In genomic region chr8:106629456-106629855, GRCm38 (mm10) we compare ENCODE assay signal across 20 mouse cellular contexts. TPM values are rescaled to one million over a fixed set of nuclear protein-coding genes. Genes with fewer than 3 reads are reported as not detected.
DNase-seq lines count a peak whose midpoint lies in the region; ATAC-seq and TF ChIP-seq lines count a peak whose summit lies in the region.
"Had no signal": no experiment of that assay in that cellular context is flagged by ENCODE, and none has a peak within 500 bp of the region (broad histone marks: within the 10 kb centered on the region; RNA-seq: fewer than 3 reads in every experiment).

No protein-coding gene starts in this region.

- no peak overlapping the region for H3K9ac ChIP-seq in limb, embryonic 12.5 days (replicated peaks)
- no peak overlapping the region for H3K9ac ChIP-seq in embryonic facial prominence, embryonic 15.5 days
- H3K9ac ChIP-seq in midbrain, postnatal 0 days (replicated peaks; ENCODE audit: low read length, poor library complexity, severe bottlenecking) = no peak overlapping the region
- H3K9ac ChIP-seq in heart, embryonic 12.5 days = no peak overlapping the region
- H3K9ac ChIP-seq: hindbrain, embryonic 14.5 days; intestine, embryonic 15.5 days had no signal

- no peak for TF ChIP-seq CTCF in midbrain, postnatal 0 days (IDR thresholded peaks at IDR 0.05)

- peaks cover 14% of the 10 kb centered on the region for H3K4me1 ChIP-seq in limb, embryonic 12.5 days (replicated peaks)
- H3K4me1 ChIP-seq in limb, embryonic 10.5 days = peaks cover 11% of the 10 kb centered on the region
- H3K4me1 ChIP-seq in embryonic facial prominence, embryonic 10.5 days = peaks cover 35% of the 10 kb centered on the region
- peaks cover 13% of the 10 kb centered on the region for H3K4me1 ChIP-seq in embryonic facial prominence, embryonic 15.5 days
- H3K4me1 ChIP-seq in midbrain, postnatal 0 days (ENCODE audit: insufficient read depth, low read length) = no peaks in the 10 kb centered on the region
- H3K4me1 ChIP-seq in heart, embryonic 12.5 days (replicated peaks) = peaks cover 12% of the 10 kb centered on the region

- H3K27ac ChIP-seq in limb, embryonic 12.5 days = peak overlapping the region; percentile 51; the same call in 1 of the 2 replicates
- no peak overlapping the region for H3K27ac ChIP-seq in limb, embryonic 10.5 days
- 0 out of 2 replicates have a peak overlapping the region, but pooled peaks have one; percentile 40 for H3K27ac ChIP-seq in embryonic facial prominence, embryonic 10.5 days (replicated peaks)
- H3K27ac ChIP-seq in embryonic facial prominence, embryonic 15.5 days (replicated peaks) = peak overlapping the region; percentile 61; the same call in 1 of the 2 replicates
- no peak overlapping the region for H3K27ac ChIP-seq in midbrain, postnatal 0 days (ENCODE audit: low read depth, low read length)
- no peak overlapping the region for H3K27ac ChIP-seq in heart, embryonic 12.5 days (ENCODE audit: poor library complexity, severe bottlenecking)
- H3K27ac ChIP-seq: heart, adult 2 months; hindbrain, embryonic 10.5 days; hindbrain, embryonic 14.5 days; intestine, embryonic 15.5 days had no signal

- H3K4me2 ChIP-seq in limb, embryonic 12.5 days = no peak overlapping the region
- H3K4me2 ChIP-seq in embryonic facial prominence, embryonic 15.5 days (replicated peaks) = no peak overlapping the region
- H3K4me2 ChIP-seq in midbrain, postnatal 0 days (ENCODE audit: low read depth, low read length, poor library complexity, severe bottlenecking) = no peak overlapping the region
- H3K4me2 ChIP-seq in heart, embryonic 12.5 days = no peak overlapping the region
- H3K4me2 ChIP-seq: heart, embryonic 11.5 days; hindbrain, embryonic 14.5 days; intestine, embryonic 15.5 days had no signal

- H3K27me3 ChIP-seq in limb, embryonic 12.5 days = peaks cover 2% of the 10 kb centered on the region
- no peaks in the 10 kb centered on the region for H3K27me3 ChIP-seq in limb, embryonic 10.5 days (ENCODE audit: low read depth, poor library complexity, severe bottlenecking)
- H3K27me3 ChIP-seq in embryonic facial prominence, embryonic 10.5 days (replicated peaks; ENCODE audit: low read depth, poor library complexity, severe bottlenecking) = peaks cover 3% of the 10 kb centered on the region; the same call in 1 of the 2 replicates
- no peaks in the 10 kb centered on the region for H3K27me3 ChIP-seq in embryonic facial prominence, embryonic 15.5 days
- H3K27me3 ChIP-seq in midbrain, postnatal 0 days (ENCODE audit: insufficient read depth, low read length) = no peaks in the 10 kb centered on the region
- peaks cover 9% of the 10 kb centered on the region; the same call in 1 of the 2 replicates for H3K27me3 ChIP-seq in heart, embryonic 12.5 days (replicated peaks)
- H3K27me3 ChIP-seq: intestine, embryonic 15.5 days had no signal

- DNase-seq in limb, embryonic 10.5 days (ENCODE audit: low spot score) = no peak
- DNase-seq in ES-CJ7 (ENCODE audit: low read depth, low spot score) = peak; percentile 55
- no peak for DNase-seq in embryonic facial prominence, embryonic 10.5 days (ENCODE audit: low spot score)
- DNase-seq in midbrain, postnatal 0 days (ENCODE audit: low spot score) = no peak
- DNase-seq: adrenal gland, postnatal 14 days; cerebellum, adult 18-20 months; cerebellum, adult 9-11 months; cerebellum, postnatal 36 days; gastrocnemius, postnatal 10 days; heart, adult 2 months had no signal

- no peaks in the 10 kb centered on the region for H3K36me3 ChIP-seq in limb, embryonic 12.5 days
- H3K36me3 ChIP-seq in limb, embryonic 10.5 days = no peaks in the 10 kb centered on the region
- H3K36me3 ChIP-seq in embryonic facial prominence, embryonic 10.5 days (replicated peaks) = no peaks in the 10 kb centered on the region
- H3K36me3 ChIP-seq in embryonic facial prominence, embryonic 15.5 days = no peaks in the 10 kb centered on the region
- no peaks in the 10 kb centered on the region for H3K36me3 ChIP-seq in midbrain, postnatal 0 days (ENCODE audit: insufficient read depth, low read length)
- no peaks in the 10 kb centered on the region for H3K36me3 ChIP-seq in heart, embryonic 12.5 days
- H3K36me3 ChIP-seq: G1E; hindbrain, embryonic 10.5 days; intestine, embryonic 15.5 days had no signal

- 47% methylated on average over 5 of the region's 5 CpGs for WGBS in limb, embryonic 12.5 days
- 67% methylated on average over 5 of the region's 5 CpGs for WGBS in limb, embryonic 10.5 days
- 60% methylated on average over 5 of the region's 5 CpGs for WGBS in embryonic facial prominence, embryonic 10.5 days
- 22% methylated on average over 5 of the region's 5 CpGs for WGBS in embryonic facial prominence, embryonic 15.5 days
- 70% methylated on average over 5 of the region's 5 CpGs for WGBS in midbrain, postnatal 0 days
- 73% methylated on average over 5 of the region's 5 CpGs for WGBS in heart, embryonic 12.5 days

- H3K9me3 ChIP-seq in limb, embryonic 12.5 days = no peaks in the 10 kb centered on the region
- H3K9me3 ChIP-seq in limb, embryonic 10.5 days (replicated peaks) = no peaks in the 10 kb centered on the region
- no peaks in the 10 kb centered on the region for H3K9me3 ChIP-seq in embryonic facial prominence, embryonic 10.5 days
- H3K9me3 ChIP-seq in embryonic facial prominence, embryonic 15.5 days (replicated peaks) = no peaks in the 10 kb centered on the region
- H3K9me3 ChIP-seq in midbrain, postnatal 0 days (ENCODE audit: low read length) = no peaks in the 10 kb centered on the region
- no peaks in the 10 kb centered on the region for H3K9me3 ChIP-seq in heart, embryonic 12.5 days (replicated peaks)
- H3K9me3 ChIP-seq: G1E; hindbrain, embryonic 10.5 days; intestine, embryonic 15.5 days had no signal

- no peak overlapping the region for H3K4me3 ChIP-seq in limb, embryonic 12.5 days (replicated peaks)
- no peak overlapping the region for H3K4me3 ChIP-seq in limb, embryonic 10.5 days
- H3K4me3 ChIP-seq in embryonic facial prominence, embryonic 10.5 days = no peak overlapping the region
- H3K4me3 ChIP-seq in embryonic facial prominence, embryonic 15.5 days (replicated peaks) = no peak overlapping the region
- H3K4me3 ChIP-seq in midbrain, postnatal 0 days (ENCODE audit: low read depth, low read length) = no peak overlapping the region
- H3K4me3 ChIP-seq in heart, embryonic 12.5 days = no peak overlapping the region
- H3K4me3 ChIP-seq: heart, adult 2 months; hindbrain, embryonic 10.5 days; intestine, embryonic 15.5 days had no signal

- ATAC-seq in limb, embryonic 12.5 days (ENCODE audit: insufficient number of reproducible peaks, insufficient read depth, low FRiP score, low TSS enrichment, low read depth) = no peak
- ATAC-seq in embryonic facial prominence, embryonic 15.5 days (ENCODE audit: insufficient number of reproducible peaks, low FRiP score, low TSS enrichment, low read depth) = no peak
- ATAC-seq in midbrain, postnatal 0 days (ENCODE audit: low FRiP score) = no peak
- ATAC-seq in heart, embryonic 12.5 days (ENCODE audit: insufficient number of reproducible peaks, low FRiP score) = no peak
- ATAC-seq: activated CD4-positive, CD25-positive, alpha-beta regulatory T cell, adult 4 months; forebrain, embryonic 14.5 days; intestine, embryonic 15.5 days had no signal

RNA-seq across cellular contexts. Expression of gene Cdh1, which starts 26.3 kb away (rescaled TPM):
- 13.5 and 15.3 TPM in 2 replicates for polyA plus RNA-seq in limb, embryonic 12.5 days (2016; fragmentation: Nextera tagmentation; extraction: Ambion mirVana)
- polyA plus RNA-seq in limb, embryonic 10.5 days (2016; fragmentation: Nextera tagmentation; extraction: Ambion mirVana) = 15.4 and 16.4 TPM in 2 replicates
- 22.1 and 24.4 TPM in 2 replicates for polyA plus RNA-seq in embryonic facial prominence, embryonic 10.5 days (2016; fragmentation: Nextera tagmentation; extraction: Ambion mirVana)
- 60.8 and 72.0 TPM in 2 replicates for polyA plus RNA-seq in embryonic facial prominence, embryonic 15.5 days (2015; fragmentation: Nextera tagmentation; extraction: Ambion mirVana)
- total RNA-seq in midbrain, postnatal 0 days (2014; rRNA removed) = 7.9 and 8.8 TPM in 2 replicates
- polyA plus RNA-seq in midbrain, postnatal 0 days (2015; fragmentation: Nextera tagmentation; extraction: Ambion mirVana) = 6.4 and 6.9 TPM in 2 replicates
- 0.87 and 1.4 TPM in 2 replicates for polyA plus RNA-seq in heart, embryonic 12.5 days (2016; fragmentation: Nextera tagmentation; extraction: Ambion mirVana)
- total RNA-seq: heart, adult 2 months had no signal
- polyA plus RNA-seq: G1E had no signal

RNA-seq across cellular contexts. Expression of gene Tango6, which starts 53.4 kb away (rescaled TPM):
- polyA plus RNA-seq in limb, embryonic 12.5 days (2016; fragmentation: Nextera tagmentation; extraction: Ambion mirVana) = 12.8 and 13.3 TPM in 2 replicates
- 15.5 and 16.1 TPM in 2 replicates for polyA plus RNA-seq in limb, embryonic 10.5 days (2016; fragmentation: Nextera tagmentation; extraction: Ambion mirVana)
- 16.3 and 16.8 TPM in 2 replicates for polyA plus RNA-seq in embryonic facial prominence, embryonic 10.5 days (2016; fragmentation: Nextera tagmentation; extraction: Ambion mirVana)
- polyA plus RNA-seq in embryonic facial prominence, embryonic 15.5 days (2015; fragmentation: Nextera tagmentation; extraction: Ambion mirVana) = 8.1 and 8.9 TPM in 2 replicates
- total RNA-seq in midbrain, postnatal 0 days (2014; rRNA removed) = 6.1 and 7.3 TPM in 2 replicates
- polyA plus RNA-seq in midbrain, postnatal 0 days (2015; fragmentation: Nextera tagmentation; extraction: Ambion mirVana) = 3.0 and 3.1 TPM in 2 replicates
- 8.9 and 9.1 TPM in 2 replicates for polyA plus RNA-seq in heart, embryonic 12.5 days (2016; fragmentation: Nextera tagmentation; extraction: Ambion mirVana)

RNA-seq across cellular contexts. Expression of gene Gm10073, which starts 56.2 kb away (rescaled TPM):
- 4.5 and 6.3 TPM in 2 replicates for polyA plus RNA-seq in limb, embryonic 12.5 days (2016; fragmentation: Nextera tagmentation; extraction: Ambion mirVana)
- 7.9 and 8.0 TPM in 2 replicates for polyA plus RNA-seq in limb, embryonic 10.5 days (2016; fragmentation: Nextera tagmentation; extraction: Ambion mirVana)
- polyA plus RNA-seq in embryonic facial prominence, embryonic 10.5 days (2016; fragmentation: Nextera tagmentation; extraction: Ambion mirVana) = 6.0 and 8.1 TPM in 2 replicates
- 11.1 and 22.1 TPM in 2 replicates for polyA plus RNA-seq in embryonic facial prominence, embryonic 15.5 days (2015; fragmentation: Nextera tagmentation; extraction: Ambion mirVana)
- total RNA-seq in midbrain, postnatal 0 days (2014; rRNA removed) = 26.8 and 46.4 TPM in 2 replicates
- polyA plus RNA-seq in midbrain, postnatal 0 days (2015; fragmentation: Nextera tagmentation; extraction: Ambion mirVana) = 4.9 and 6.0 TPM in 2 replicates
- polyA plus RNA-seq in heart, embryonic 12.5 days (2016; fragmentation: Nextera tagmentation; extraction: Ambion mirVana) = 2.8 and 4.1 TPM in 2 replicates

Comparison
In these comparisons a context has a peak if more than half of its experiments do, and no peak if none do; other contexts are left out.
1. H3K27ac ChIP-seq: peak in limb, embryonic 12.5 days (single experiment), embryonic facial prominence, embryonic 10.5 days (single experiment) and embryonic facial prominence, embryonic 15.5 days (single experiment); none in limb, embryonic 10.5 days (single experiment), midbrain, postnatal 0 days (single experiment) and heart, embryonic 12.5 days (single experiment).